Mouse (Mus musculus) MEL (cell line): Measurements from ENCODE around the gene Stra6.

Source experiments
- CHD2 ChIP-seq: IDR thresholded peaks from 2 replicates; pipeline ENCODE4 v1.6.1; 2011; ENCODE audit warnings: low read length, improper control_type of control experiment
- CTCF ChIP-seq, 3 experiments: IDR thresholded peaks in 2 of 3; conservative IDR thresholded peaks in 1 of 3; 2 replicates each; pipeline ENCODE4 v1.5.1; 2011 to 2012; ENCODE audit warnings: low read length in 3 of 3, low read depth in 2 of 3, mild to moderate bottlenecking in 2 of 3, improper control_type of control experiment in 1 of 3, inconsistent platforms in 1 of 3, mixed read lengths in 1 of 3, moderate library complexity in 1 of 3; ENCODE audit not compliant: control insufficient read depth in 1 of 3, insufficient read depth in 1 of 3, poor library complexity in 1 of 3, severe bottlenecking in 1 of 3
- ETS1 ChIP-seq: IDR thresholded peaks from 2 replicates; pipeline ENCODE4 v1.6.1; 2012; ENCODE audit warnings: low read depth, mild to moderate bottlenecking, inconsistent platforms, low read length, improper control_type of control experiment, moderate library complexity
- JUND ChIP-seq: IDR thresholded peaks from 2 replicates; pipeline ENCODE4 v1.6.1; 2011; ENCODE audit warnings: low read depth, mild to moderate bottlenecking, improper control_type of control experiment, low read length
- MAFK ChIP-seq: IDR thresholded peaks from 2 replicates; pipeline ENCODE4 v1.6.1; 2011; ENCODE audit warnings: low read depth, mild to moderate bottlenecking, low read length, improper control_type of control experiment, borderline replicate concordance

- no peak for TF ChIP-seq JUND
- no peak for TF ChIP-seq CTCF (IDR thresholded peaks at IDR 0.05 in 2 of 3, conservative IDR thresholded peaks at IDR 0.05 in 1 of 3; ENCODE audit: control insufficient read depth in 1 of 3, insufficient read depth in 1 of 3, low read depth in 2 of 3, low read length in 3 of 3, poor library complexity in 1 of 3, severe bottlenecking in 1 of 3)
- no peak for TF ChIP-seq CHD2
- TF ChIP-seq ETS1 = no peak
- no peak for TF ChIP-seq MAFK
These were observed 28.2 kb downstream of the Stra6 start for GRCm38 (mm10) chr9:58091623-58092425.
